Mouse (Mus musculus) lung, adult 2 months (tissue): ENCODE data around the gene B230307C23Rik.

Source experiments
- CTCF ChIP-seq: fragments of 200-500 bp; IDR thresholded peaks from 2 replicates; pipeline ENCODE4 v1.5.1; 2011; ENCODE audit warnings: mild to moderate bottlenecking, low read length, control low read depth; ENCODE audit not compliant: insufficient read depth
- POLR2A ChIP-seq: fragments of 200-500 bp; IDR thresholded peaks from 2 replicates; pipeline ENCODE4 v1.6.1; 2011; ENCODE audit warnings: low read depth, mild to moderate bottlenecking, control low read depth, low read length, borderline replicate concordance; ENCODE audit errors: extremely low read depth

DNA sequence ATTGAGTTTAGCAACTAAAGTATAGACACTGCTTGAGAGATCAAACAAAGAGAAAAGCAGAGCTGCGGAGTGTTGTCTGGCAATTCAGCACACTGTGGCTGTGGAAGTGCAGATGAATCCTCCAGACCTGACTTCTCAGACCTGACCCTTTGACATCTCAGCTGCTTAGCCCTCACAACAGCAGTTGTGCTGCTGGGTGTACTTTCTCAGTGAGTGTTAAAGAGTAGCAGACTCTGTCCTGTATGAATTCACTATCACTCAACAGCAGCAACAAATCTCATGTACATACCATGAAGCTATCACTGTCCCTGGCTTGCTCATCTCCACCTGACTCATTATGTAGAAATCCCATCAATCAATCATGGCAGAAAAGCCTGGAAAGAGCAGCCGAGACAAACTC lies 41.1 kb upstream of the B230307C23Rik start:
- TF ChIP-seq CTCF (no peak), POLR2A (no peak)
